Mouse (Mus musculus) granulocyte monocyte progenitor cell, adult 5-6 weeks (primary cell): ENCODE data around the gene Chrnb2. TPM values are rescaled to one million over a fixed set of nuclear protein-coding genes. Genes with fewer than 3 reads are reported as not detected.
"Not testable (repeated sequence)": the region's sequence is repeated elsewhere in the genome, so short reads cannot be mapped to it uniquely, and the experiment has no call there.

Experiments used
- ATAC-seq: replicated peaks from 2 replicates; pipeline ENCODE4 v1.8.0; 2016; ENCODE audit warnings: mild to moderate bottlenecking, moderate TSS enrichment, inconsistent platforms; ENCODE audit not compliant: poor library complexity, severe bottlenecking
- total RNA-seq, 2 experiments: library from RNA; stranded (forward) in 1 of 2; stranded (reverse) in 1 of 2; fragments of 200-712, 200-1000 nt in 1 of 2; fragments of >200 nt in 1 of 2; fragmentation: Nextera tagmentation in 1 of 2; gene quantifications; 2 replicates each; pipeline ENCODE4 v1.2.3; 2014 to 2017

Chrnb2 gene
- 0.77 TPM in 1 of 2 replicates, not detected in the other for total RNA-seq (2014; fragmentation: Nextera tagmentation)
- total RNA-seq (2017): 0.39 and 0.72 TPM in 2 replicates

DNA sequence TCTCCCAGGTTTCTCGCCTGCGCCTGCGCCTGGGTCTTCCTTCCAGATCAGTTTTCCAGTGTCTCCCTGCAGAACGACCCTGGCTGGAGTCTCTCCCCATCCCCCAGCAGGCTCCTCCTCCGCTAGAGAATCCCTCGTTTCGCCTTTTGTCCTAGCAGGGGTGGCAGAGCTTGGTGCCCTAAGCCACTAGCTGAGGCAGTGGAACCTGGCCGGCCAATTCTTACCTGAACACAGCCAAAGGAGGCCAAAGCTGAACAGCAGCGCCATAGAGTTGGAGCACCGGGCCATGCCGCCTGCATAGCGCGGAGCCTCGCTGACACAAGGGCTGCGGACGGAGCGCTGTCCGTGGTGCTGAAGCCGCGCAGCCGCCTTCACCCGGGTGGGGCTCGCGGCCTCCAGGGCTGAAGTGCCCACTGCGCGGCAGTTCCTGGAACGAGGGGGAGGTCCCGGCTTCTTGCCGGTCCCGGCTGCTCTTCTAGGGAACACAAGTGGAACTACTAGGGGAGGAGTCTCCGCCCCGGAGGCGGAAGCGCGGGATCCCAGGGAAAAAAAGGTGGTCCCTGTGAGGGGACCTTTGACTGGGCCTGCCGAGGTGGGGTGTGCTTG is at the start of gene Chrnb2:
Gene Chrnb2 (minus strand): TSS at position 514 of the 606 bp plus-strand sequence.
- peak; percentile 99 for ATAC-seq

DNA sequence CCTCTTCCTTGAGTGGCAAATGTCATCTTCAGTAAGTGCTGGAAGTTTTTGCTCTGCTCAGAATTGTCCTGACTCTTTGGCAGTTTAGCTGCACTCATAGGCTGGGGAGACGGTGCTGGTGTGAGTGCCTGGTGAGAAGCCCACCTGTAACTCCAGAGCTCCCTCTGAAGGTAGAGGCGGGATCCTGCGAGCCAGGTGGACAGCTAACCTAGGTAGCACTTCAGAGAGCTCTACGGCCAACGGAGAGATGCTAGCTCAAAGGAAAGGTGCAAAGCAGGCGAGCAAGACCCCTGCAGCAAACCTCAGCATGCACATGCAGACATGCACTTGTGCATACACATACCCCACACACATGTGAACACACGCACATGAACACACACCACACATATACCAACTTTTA is 49.6 kb upstream of the Chrnb2 start:
- no peak for ATAC-seq

GRCm38 (mm10) chr3:89812166-89812565 is 47.7 kb upstream of the Chrnb2 start:
- ATAC-seq: no peak

- no peak for ATAC-seq
Observed at GRCm38 (mm10) chr3:89810841-89811240, 46.4 kb upstream of the Chrnb2 start.

DNA sequence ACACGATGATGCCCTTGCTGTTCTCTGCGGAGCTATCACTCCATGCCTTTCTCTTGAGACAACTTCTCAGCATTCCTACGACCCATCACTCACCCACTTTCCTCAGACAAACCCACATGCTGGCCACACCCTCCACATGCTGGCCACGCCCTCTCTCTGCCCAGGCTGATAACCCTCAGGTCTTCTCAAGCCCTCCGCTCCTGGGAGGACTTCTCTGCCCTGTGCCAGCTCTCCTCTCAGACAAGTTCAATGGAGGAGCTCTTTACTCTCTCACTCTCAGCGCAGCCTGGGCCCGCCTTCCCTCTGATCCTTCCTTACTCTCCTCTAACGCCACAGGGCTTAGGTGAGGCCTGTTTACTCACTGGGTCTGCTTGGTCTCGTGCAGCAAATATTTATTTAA is 44.2 kb upstream of the Chrnb2 start:
- ATAC-seq: no peak

GRCm38 (mm10) chr3:89807881-89808280 is 43.4 kb upstream of the Chrnb2 start:
- no peak for ATAC-seq

DNA sequence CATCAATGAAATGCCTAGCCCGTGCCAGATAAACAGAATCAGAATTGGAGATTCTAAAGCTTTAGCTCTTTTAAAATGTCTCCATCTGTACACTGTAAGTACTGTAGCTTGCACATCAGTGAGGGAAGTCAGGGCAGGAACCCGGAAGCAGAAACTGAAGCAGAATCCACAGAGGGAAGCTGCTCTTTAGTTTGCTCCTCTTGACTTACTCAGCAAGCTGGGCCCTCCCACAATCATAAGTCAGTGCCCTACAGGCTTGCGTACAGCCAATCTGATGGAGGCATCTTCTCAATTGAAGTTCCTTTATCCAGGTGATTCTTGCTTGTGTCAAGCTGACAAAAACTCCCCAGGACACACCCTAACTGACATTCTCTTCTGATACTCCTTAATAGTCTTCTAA is 42.7 kb upstream of the Chrnb2 start:
- no peak for ATAC-seq

- ATAC-seq: peak; percentile 50
Observed at GRCm38 (mm10) chr3:89806751-89807150, 42.3 kb upstream of the Chrnb2 start.

GRCm38 (mm10) chr3:89805179-89805578 is 40.7 kb upstream of the Chrnb2 start:
- no peak for ATAC-seq

DNA sequence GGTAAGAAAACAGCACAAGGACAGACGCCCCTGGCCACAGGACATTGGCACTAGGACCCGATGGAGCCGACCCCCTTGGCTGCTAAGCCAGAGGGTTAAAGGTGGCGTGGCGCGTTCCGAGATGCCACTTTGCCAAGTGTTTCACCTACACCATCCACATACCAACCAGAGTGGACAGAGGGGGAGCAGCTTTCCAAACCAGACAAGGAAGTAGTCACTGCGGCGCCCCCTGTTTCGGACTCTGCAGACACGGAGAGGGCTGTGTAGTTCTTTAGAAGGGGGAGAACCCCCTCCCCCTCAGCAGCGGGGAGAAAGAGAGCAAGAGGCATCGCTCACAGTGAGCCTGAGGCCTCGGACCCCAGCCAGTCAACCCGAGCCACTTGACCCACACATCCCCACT is 38.4 kb upstream of the Chrnb2 start:
- no peak for ATAC-seq

DNA sequence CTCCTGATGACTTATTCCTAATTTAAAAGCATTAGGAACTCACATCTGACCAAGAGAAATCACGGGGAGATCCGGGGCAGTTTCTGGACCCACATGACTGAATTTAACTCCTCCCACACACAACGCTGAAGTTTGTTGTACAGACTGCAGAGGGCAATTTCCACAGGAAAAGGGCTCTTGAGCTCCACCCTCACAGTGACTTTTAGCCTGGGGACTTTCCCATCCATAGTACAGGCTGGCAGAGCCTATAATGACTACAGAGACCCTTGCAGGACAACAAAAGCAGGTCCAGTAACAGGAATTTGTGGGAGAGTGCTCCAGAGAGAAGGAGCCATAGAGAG is 37.0 kb upstream of the Chrnb2 start:
- peak; percentile 63 for ATAC-seq

GRCm38 (mm10) chr3:89800774-89801506 is 36.5 kb upstream of the Chrnb2 start:
- ATAC-seq: no peak

DNA sequence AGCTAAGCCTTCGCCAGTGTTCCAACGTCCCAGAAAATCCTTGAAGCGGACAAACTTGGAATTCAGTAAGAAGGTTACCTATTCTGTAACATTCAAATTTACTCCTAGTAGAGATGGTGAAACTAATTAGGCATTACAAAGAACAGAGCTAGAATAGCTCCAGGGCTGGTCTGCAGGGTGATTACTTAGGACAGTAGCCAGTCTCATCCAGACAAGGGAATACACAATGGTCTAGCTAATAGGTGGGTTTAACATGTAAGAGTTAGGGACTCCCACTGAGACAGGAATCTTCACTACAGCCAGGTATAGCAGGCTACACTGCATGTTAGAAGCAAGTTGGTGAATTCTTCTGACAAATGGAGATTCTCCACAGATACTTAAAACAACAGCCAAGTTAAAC is 35.6 kb upstream of the Chrnb2 start:
- ATAC-seq: not testable (repeated sequence)

- ATAC-seq: no peak
Observed at GRCm38 (mm10) chr3:89799476-89799875, 35.0 kb upstream of the Chrnb2 start.

- no peak for ATAC-seq
Observed at GRCm38 (mm10) chr3:89798518-89798917, 34.1 kb upstream of the Chrnb2 start.

GRCm38 (mm10) chr3:89796358-89796757 is 31.9 kb upstream of the Chrnb2 start:
- ATAC-seq: peak; percentile 99

DNA sequence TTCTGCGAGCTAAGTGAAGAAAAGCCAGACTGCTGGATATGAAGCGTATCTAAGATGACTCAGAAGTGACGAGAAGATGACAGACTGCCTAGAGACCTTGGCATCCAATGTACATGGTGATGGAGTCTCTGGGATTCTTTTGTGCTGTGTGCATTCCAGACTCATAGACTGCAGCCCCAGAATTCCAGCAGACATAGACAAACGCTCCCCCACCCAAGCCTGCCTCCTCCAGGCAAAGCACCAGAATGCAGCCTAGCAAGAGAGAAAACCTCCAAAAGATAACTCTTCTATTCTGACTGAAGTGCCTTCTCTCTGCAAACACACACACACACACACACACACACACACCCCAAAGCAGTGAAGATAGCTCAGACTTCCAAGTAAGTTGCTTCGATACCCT is 31.3 kb upstream of the Chrnb2 start:
- ATAC-seq: 0 out of 2 replicates have a peak, but pooled peaks have one; percentile 10

GRCm38 (mm10) chr3:89794616-89795015 is 30.2 kb upstream of the Chrnb2 start:
- ATAC-seq: no peak

DNA sequence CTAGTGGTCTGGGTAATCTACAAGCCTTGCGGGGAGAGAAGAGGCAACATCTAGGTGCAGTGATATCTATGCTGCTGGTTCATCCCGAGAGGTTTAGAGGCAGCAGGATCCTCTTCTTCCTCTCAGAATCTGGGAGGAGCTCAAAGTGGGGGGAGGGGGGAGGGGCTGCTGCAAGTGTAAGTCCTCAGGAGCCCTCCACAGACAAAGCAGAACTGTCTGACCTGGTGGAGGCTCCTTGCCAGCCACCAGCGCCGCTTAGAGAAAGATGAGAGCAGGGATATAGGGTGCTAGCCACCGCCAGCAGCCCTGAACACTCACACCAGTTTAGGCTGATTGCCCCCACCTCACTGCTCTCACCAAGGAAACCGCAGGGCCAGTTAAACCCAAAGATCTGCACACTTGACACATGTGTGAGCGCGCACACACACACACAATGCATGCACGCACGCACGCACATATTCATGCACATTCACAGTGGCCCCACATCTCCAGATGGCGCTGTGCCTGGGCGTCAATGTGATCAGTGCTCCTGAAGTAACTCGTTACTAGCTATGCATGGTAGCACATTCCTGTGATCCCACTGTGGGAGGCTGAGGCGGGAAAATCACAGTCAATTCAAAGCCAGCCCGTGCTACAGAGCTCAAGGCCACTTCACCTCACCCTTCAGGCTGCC is 24.4 kb upstream of the Chrnb2 start:
- ATAC-seq: no peak

DNA sequence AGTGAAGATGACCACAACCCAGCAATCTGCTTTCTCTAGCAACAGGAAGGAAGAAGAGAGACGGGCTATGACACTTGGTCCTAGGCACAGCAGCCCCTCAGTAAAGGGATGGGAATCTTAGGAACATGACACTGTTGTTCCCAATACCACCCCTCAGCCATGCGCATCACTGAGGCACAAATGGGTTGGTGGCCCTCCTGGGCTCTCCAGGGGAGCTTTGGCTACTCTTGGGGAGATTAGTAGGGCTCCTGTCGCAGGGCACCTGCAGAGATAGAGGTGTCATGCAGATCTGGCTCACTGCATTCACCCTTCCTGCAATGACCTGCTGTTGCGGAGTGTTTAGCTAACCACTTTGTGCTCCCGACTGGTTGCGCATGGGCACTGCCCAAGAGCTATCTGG is 21.8 kb upstream of the Chrnb2 start:
- no peak for ATAC-seq

DNA sequence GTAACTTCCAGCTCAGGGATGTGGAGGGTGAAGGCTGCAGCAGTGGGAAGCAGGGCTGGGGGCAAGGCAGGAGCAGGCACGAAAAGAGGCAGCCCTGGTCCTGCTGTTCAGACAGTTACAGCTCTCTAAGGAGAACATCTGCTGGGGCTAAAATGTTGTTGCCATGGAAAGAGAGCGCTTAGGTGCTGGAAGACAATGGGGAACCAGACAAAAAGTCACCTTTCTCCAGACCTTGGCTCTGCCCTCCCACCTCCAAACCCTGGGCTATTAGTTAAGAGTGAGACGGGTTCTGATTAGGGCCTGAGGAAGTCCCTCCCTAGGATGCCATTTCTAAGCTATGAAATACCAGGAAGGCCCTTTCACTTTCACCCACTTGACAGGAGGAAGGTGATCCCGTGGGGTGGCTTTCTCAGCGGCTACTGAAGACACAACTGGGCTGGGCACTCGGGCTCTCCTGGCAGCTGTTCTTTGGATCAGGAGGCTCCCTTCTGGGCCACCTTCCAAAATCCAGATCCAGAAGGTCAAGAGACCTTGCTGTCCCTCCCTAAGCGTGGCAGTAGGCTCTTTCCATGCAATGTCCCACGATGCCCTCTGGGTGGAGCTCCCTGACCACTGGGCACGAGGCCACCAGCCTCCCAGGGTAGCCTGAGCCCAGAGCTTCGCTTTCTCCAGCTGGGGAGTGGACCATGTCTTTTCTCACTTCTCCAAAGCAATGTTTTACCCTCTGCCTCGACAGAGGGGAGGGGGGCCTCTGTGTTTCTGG is 20.7 kb upstream of the Chrnb2 start:
- peak; percentile 92 for ATAC-seq
